Mouse (Mus musculus): ENCODE measurements at regions not wholly inside any gene's neighbourhood (a gene's known extent, or its start where the extent isn't known, plus 50 kb on each side); places are given as distances from the start of the nearest gene placed in this dataset.

GRCm38 (mm10) chr8:114063566-114063965, 69.8 kb upstream of the Nudt7 start:
- TF ChIP-seq CHD2 (IDR thresholded peaks at IDR 0.05; ENCODE audit: low read depth, low read length) (no peak), ZNF384 (IDR thresholded peaks at IDR 0.05; ENCODE audit: low read depth, low read length) (no peak), HCFC1 (IDR thresholded peaks at IDR 0.05; ENCODE audit: borderline replicate concordance, insufficient read depth, low read length) (no peak)

Data from ES-E14 (cell line).